Mouse (Mus musculus) heart, adult 11 months (tissue): ENCODE measurements around the gene Tmc2.

Source experiments
- DNase-seq: peaks from one replicate; pipeline ENCODE4 v3.0.0; 2022

Gene Tmc2

GRCm38 (mm10) chr2:130297580-130297979 lies 102.6 kb downstream of the Tmc2 start:
- DNase-seq = peak; percentile 83

- no peak for DNase-seq
Observed at GRCm38 (mm10) chr2:130303014-130303413, 108.0 kb downstream of the Tmc2 start.
